Mouse (Mus musculus): ENCODE data around the gene Mrps7. TPM values are rescaled to one million over a fixed set of nuclear protein-coding genes. Genes with fewer than 3 reads are reported as not detected.
"Not testable (repeated sequence)": the region's sequence is repeated elsewhere in the genome, so short reads cannot be mapped to it uniquely, and the experiment has no call there.

Mrps7 gene
- polyA plus RNA-seq, 1 experiment from 2014 or later: 70.3 TPM

DNA sequence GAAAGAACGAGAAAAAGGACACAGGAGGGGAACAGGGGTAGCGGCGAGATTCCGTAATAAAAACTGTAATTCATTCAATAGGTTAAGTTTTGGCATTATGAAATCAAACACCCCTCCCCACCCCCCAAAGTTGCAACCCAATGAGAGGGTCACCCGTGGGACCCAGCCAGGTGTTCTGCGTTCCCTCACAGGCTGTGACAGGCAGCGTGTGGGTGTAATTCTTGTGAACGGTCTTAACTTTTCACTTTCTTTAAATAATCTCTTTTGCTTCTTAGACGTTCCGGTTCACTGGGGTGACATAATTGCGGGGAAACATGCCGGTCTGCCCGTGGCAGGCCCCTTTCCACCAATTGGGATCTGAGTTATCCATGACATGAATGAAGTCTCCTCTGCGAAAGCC lies 41.8 kb downstream of the Mrps7 start:
- not testable (repeated sequence) for H3K4me3 ChIP-seq; ATAC-seq (replicated peaks); H3K4me2 ChIP-seq (replicated peaks); H3K9ac ChIP-seq (replicated peaks); H3K27ac ChIP-seq (replicated peaks); H3K27me3 ChIP-seq; H3K9me3 ChIP-seq
- WGBS: 90% methylated on average over 14 of the region's 14 CpGs
- H3K36me3 ChIP-seq: peaks cover 17% of the 10 kb centered on the region
- H3K4me1 ChIP-seq: peaks cover 13% of the 10 kb centered on the region

GRCm38 (mm10) chr11:115646439-115646838 lies 42.7 kb downstream of the Mrps7 start:
- Histone ChIP-seq H3K27ac (replicated peaks) (no peak overlapping the region), H3K9ac (replicated peaks) (no peak overlapping the region), H3K36me3 (peaks cover 20% of the 10 kb centered on the region), H3K4me2 (replicated peaks) (no peak overlapping the region), H3K9me3 (no peaks in the 10 kb centered on the region), H3K4me1 (peaks cover 15% of the 10 kb centered on the region), H3K4me3 (no peak overlapping the region), H3K27me3 (no peaks in the 10 kb centered on the region)
- no peak for ATAC-seq (replicated peaks)
- WGBS: 94% methylated on average over 9 of the region's 9 CpGs

DNA sequence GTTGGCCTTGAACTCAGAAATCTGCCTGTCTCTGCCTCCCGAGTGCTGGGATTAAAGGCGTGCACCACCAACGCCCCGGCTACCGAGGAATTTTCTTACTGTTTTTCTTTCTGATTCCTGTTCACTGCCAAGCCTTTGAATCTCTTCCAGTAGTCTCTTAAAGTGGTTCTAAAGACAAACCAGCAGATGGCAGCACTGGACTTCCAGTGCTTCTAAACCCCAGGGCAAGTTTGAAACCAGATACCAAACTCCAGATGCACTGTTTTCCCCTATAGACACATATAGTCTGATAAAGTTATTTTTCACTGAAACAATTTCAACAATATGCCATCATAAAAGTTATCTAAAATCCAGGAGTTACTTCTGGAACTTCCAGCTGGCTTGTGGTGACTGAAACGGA lies 43.7 kb downstream of the Mrps7 start:
- Histone ChIP-seq H3K4me2 (replicated peaks) (no peak overlapping the region), H3K36me3 (peaks cover 21% of the 10 kb centered on the region), H3K27ac (replicated peaks) (peak overlapping the region; percentile 19; the same call in 1 of the 2 replicates), H3K27me3 (no peaks in the 10 kb centered on the region), H3K4me1 (peaks cover 15% of the 10 kb centered on the region), H3K9me3 (no peaks in the 10 kb centered on the region), H3K9ac (replicated peaks) (no peak overlapping the region), H3K4me3 (no peak overlapping the region)
- 53% methylated on average over 6 of the region's 6 CpGs for WGBS
- ATAC-seq (replicated peaks): no peak

DNA sequence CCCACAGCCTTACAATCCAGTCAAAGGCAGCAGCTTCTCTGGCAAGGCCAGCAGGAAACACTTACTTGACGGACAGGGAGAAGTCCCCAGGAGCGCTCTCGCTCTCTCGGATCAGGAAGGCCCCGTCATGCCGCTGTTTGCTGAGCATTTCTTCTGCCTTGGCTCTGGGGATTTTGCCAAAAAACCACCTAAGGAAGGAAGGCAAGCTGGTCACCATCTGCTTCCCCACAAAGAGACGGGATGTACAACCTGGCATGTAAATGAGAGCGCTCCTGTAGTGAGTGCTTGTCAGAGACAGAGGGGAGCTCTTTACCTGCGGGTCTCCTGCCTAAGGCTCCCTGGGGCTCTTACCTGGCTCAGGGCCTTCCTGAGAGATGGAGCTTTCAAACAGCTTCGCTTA lies 46.0 kb downstream of the Mrps7 start:
- WGBS: 37% methylated on average over 10 of the region's 10 CpGs
- Histone ChIP-seq H3K4me2 (replicated peaks) (no peak overlapping the region), H3K4me1 (peaks cover 15% of the 10 kb centered on the region), H3K9ac (replicated peaks) (no peak overlapping the region; the same call in 1 of the 2 replicates), H3K4me3 (no peak overlapping the region), H3K9me3 (no peaks in the 10 kb centered on the region), H3K36me3 (peaks cover 19% of the 10 kb centered on the region), H3K27me3 (no peaks in the 10 kb centered on the region), H3K27ac (replicated peaks) (peak overlapping the region; percentile 82)
- ATAC-seq (replicated peaks): no peak

- no peak overlapping the region for H3K4me3 ChIP-seq
- H3K4me1 ChIP-seq: peaks cover 15% of the 10 kb centered on the region
- no peaks in the 10 kb centered on the region for H3K9me3 ChIP-seq
- no peak for ATAC-seq (replicated peaks)
- no peaks in the 10 kb centered on the region for H3K27me3 ChIP-seq
- H3K36me3 ChIP-seq: peaks cover 15% of the 10 kb centered on the region
- 0 out of 2 replicates have a peak overlapping the region, but pooled peaks have one; percentile 46 for H3K27ac ChIP-seq (replicated peaks)
- H3K9ac ChIP-seq (replicated peaks): no peak overlapping the region
- no peak overlapping the region for H3K4me2 ChIP-seq (replicated peaks)
- WGBS: 88% methylated on average over 3 of the region's 3 CpGs
Observed at GRCm38 (mm10) chr11:115651680-115652079, 48.0 kb downstream of the Mrps7 start.

DNA sequence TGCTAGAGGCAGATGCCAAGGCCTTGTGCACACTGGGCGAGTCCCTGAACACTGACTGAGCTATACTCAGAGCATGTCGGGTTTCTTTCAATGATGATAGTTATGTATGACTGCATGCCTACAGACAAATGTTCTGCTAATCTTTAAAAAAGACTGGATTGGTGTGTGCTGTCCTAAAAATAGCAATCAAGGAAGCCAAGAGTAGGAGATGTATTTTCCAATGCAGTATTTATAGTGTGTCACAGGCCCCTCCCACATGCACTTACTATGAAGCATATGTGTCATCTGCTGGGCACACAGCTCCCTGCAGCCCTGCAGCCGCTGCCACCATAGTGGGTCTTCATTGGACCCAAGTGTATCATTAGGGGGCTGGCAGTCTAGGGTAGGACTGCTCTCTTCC lies 49.5 kb downstream of the Mrps7 start:
- Histone ChIP-seq H3K4me1 (peaks cover 15% of the 10 kb centered on the region), H3K27me3 (no peaks in the 10 kb centered on the region), H3K36me3 (peaks cover 13% of the 10 kb centered on the region), H3K27ac (replicated peaks) (peak overlapping the region; percentile 71), H3K9me3 (no peaks in the 10 kb centered on the region), H3K4me2 (replicated peaks) (no peak overlapping the region), H3K4me3 (no peak overlapping the region), H3K9ac (replicated peaks) (no peak overlapping the region)
- WGBS: 75% methylated on average over 3 of the region's 3 CpGs
- no peak for ATAC-seq (replicated peaks)

DNA sequence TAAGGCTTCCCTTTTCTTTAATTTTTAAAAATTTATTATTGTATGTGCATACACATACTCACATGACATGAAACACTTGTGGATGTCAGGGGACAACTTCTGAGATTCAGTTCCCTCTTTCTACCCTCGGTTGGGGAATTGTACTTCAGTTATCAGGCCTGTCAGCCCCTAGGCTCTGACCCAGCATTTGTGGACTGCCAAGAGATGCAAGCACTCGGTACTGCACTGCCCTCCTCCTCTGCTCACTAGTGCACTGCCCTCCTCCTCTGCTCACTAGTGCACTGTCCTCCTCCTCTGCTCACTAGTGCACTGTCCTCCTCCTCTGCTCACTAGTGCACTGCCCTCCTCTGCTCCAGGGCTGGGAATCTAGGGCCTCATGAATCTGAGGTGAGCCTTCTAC lies 50.4 kb downstream of the Mrps7 start:
- Histone ChIP-seq H3K9ac (replicated peaks) (no peak overlapping the region), H3K4me1 (peaks cover 15% of the 10 kb centered on the region), H3K27me3 (no peaks in the 10 kb centered on the region), H3K27ac (replicated peaks) (no peak overlapping the region), H3K4me3 (no peak overlapping the region), H3K4me2 (replicated peaks) (no peak overlapping the region), H3K36me3 (peaks cover 13% of the 10 kb centered on the region), H3K9me3 (no peaks in the 10 kb centered on the region)
- 84% methylated on average over 2 of the region's 2 CpGs for WGBS
- no peak for ATAC-seq (replicated peaks)

Other genes starting within 250 kb of the Mrps7 start
- 48.9 and 50.3 TPM in 2 replicates for gene Hid1, start 236.2 kb upstream of the Mrps7 start, polyA plus RNA-seq (2015; fragmentation: Nextera tagmentation; extraction: Ambion mirVana)
- 20.9 and 21.2 TPM in 2 replicates for gene Cdr2l, start 222.0 kb upstream of the Mrps7 start, polyA plus RNA-seq (2015; fragmentation: Nextera tagmentation; extraction: Ambion mirVana)
- gene Mrpl58, start 200.2 kb upstream of the Mrps7 start, polyA plus RNA-seq (2015; fragmentation: Nextera tagmentation; extraction: Ambion mirVana): 178 and 192 TPM in 2 replicates
- 722 and 770 TPM in 2 replicates for gene Atp5h, start 184.0 kb upstream of the Mrps7 start, polyA plus RNA-seq (2015; fragmentation: Nextera tagmentation; extraction: Ambion mirVana)
- 23.6 and 26.3 TPM in 2 replicates for gene Kctd2, start 183.8 kb upstream of the Mrps7 start, polyA plus RNA-seq (2015; fragmentation: Nextera tagmentation; extraction: Ambion mirVana)
- gene Trim80, start 163.4 kb upstream of the Mrps7 start, polyA plus RNA-seq (2015; fragmentation: Nextera tagmentation; extraction: Ambion mirVana): not detected in 2 replicates
- gene Slc16a5, start 141.5 kb upstream of the Mrps7 start, polyA plus RNA-seq (2015; fragmentation: Nextera tagmentation; extraction: Ambion mirVana): 0.10 TPM in 1 of 2 replicates, not detected in the other
- gene Armc7, start 128.3 kb upstream of the Mrps7 start, polyA plus RNA-seq (2015; fragmentation: Nextera tagmentation; extraction: Ambion mirVana): 15.6 and 16.1 TPM in 2 replicates
- gene Nt5c, start 112.1 kb upstream of the Mrps7 start, polyA plus RNA-seq (2015; fragmentation: Nextera tagmentation; extraction: Ambion mirVana): 94.3 and 102 TPM in 2 replicates
- gene Jpt1, start 89.5 kb upstream of the Mrps7 start, polyA plus RNA-seq (2015; fragmentation: Nextera tagmentation; extraction: Ambion mirVana): 1,941 and 1,977 TPM in 2 replicates
- 1,191 and 1,214 TPM in 2 replicates for gene Sumo2, start 67.6 kb upstream of the Mrps7 start, polyA plus RNA-seq (2015; fragmentation: Nextera tagmentation; extraction: Ambion mirVana)
- 127 and 138 TPM in 2 replicates for gene Nup85, start 39.5 kb upstream of the Mrps7 start, polyA plus RNA-seq (2015; fragmentation: Nextera tagmentation; extraction: Ambion mirVana)
- 28.1 and 28.2 TPM in 2 replicates for gene Gga3, start 126 bp downstream of the Mrps7 start, polyA plus RNA-seq (2015; fragmentation: Nextera tagmentation; extraction: Ambion mirVana)
- 9.1 and 11.4 TPM in 2 replicates for gene Mif4gd, start 9.0 kb downstream of the Mrps7 start, polyA plus RNA-seq (2015; fragmentation: Nextera tagmentation; extraction: Ambion mirVana)
- 55.3 and 56.1 TPM in 2 replicates for gene Slc25a19, start 24.4 kb downstream of the Mrps7 start, polyA plus RNA-seq (2015; fragmentation: Nextera tagmentation; extraction: Ambion mirVana)
- gene Grb2, start 104.7 kb downstream of the Mrps7 start, polyA plus RNA-seq (2015; fragmentation: Nextera tagmentation; extraction: Ambion mirVana): 180 and 199 TPM in 2 replicates
- gene Tmem94, start 161.5 kb downstream of the Mrps7 start, polyA plus RNA-seq (2015; fragmentation: Nextera tagmentation; extraction: Ambion mirVana): 27.6 and 29.8 TPM in 2 replicates
- 7.8 and 7.9 TPM in 2 replicates for gene Caskin2, start 209.7 kb downstream of the Mrps7 start, polyA plus RNA-seq (2015; fragmentation: Nextera tagmentation; extraction: Ambion mirVana)
- 24.2 and 25.9 TPM in 2 replicates for gene Tsen54, start 210.8 kb downstream of the Mrps7 start, polyA plus RNA-seq (2015; fragmentation: Nextera tagmentation; extraction: Ambion mirVana)
- 1.0 and 1.1 TPM in 2 replicates for gene Llgl2, start 220.1 kb downstream of the Mrps7 start, polyA plus RNA-seq (2015; fragmentation: Nextera tagmentation; extraction: Ambion mirVana)